Mouse (Mus musculus): ENCODE data around the gene Bpifb2.

DNA sequence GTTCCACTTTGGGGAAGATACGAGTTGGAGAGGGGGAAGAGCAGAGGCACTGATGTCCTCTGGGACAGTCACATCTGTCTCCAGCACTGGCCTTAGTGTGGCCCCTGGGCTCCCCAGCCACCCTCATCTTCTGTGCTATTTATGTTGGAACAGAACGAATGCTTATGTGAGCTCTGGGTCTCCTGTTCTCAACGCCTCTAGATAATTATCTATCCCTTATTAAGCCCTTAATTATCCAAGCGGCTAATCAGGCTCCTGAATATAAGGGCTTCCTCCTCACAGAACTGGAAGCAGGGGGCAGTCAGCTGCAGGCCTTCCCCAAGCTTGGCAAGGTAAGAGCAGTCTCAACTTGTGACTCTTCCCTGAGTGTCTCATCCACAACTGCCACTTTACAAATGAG is 25.2 kb downstream of the Bpifb2 start, which contains the start of gene Bpifb6:
- TF ChIP-seq MAFK (IDR thresholded peaks at IDR 0.05; ENCODE audit: insufficient read depth, low read depth, low read length) = no peak
- no peak for TF ChIP-seq ZC3H11A (IDR thresholded peaks at IDR 0.05; ENCODE audit: borderline replicate concordance, low read depth, low read length)
- no peak for TF ChIP-seq ZNF384 (IDR thresholded peaks at IDR 0.05; ENCODE audit: low read depth, low read length)

Data from ES-E14 (cell line).